Mouse (Mus musculus): ENCODE results near the gene Gja1.

- TF ChIP-seq CEBPB (IDR thresholded peaks at IDR 0.05; ENCODE audit: low read depth) (no peak), CTCF (IDR thresholded peaks at IDR 0.05; ENCODE audit: control insufficient read depth, insufficient read depth, insufficient read length) (no peak), MAX (IDR thresholded peaks at IDR 0.05) (no peak), USF1 (IDR thresholded peaks at IDR 0.05; ENCODE audit: low read depth) (no peak)
Observed at GRCm38 (mm10) chr10:56405934-56406333, 28.8 kb downstream of the Gja1 start.
